Mouse (Mus musculus): Measurements from ENCODE around the gene A130010J15Rik. TPM values are rescaled to one million over a fixed set of nuclear protein-coding genes. Genes with fewer than 3 reads are reported as not detected.

Gene A130010J15Rik
- total and polyA plus RNA-seq, 3 experiments = 9.1 to 22.4 (median 18.6) TPM

- peak; percentile 68 for DNase-seq (ENCODE audit: extremely low read depth)
- TF ChIP-seq SIN3A (IDR thresholded peaks at IDR 0.05; ENCODE audit: low read length) (0 out of 2 replicates have a peak, but pooled peaks have one; percentile 20), ELF1 (IDR thresholded peaks at IDR 0.05; ENCODE audit: low read depth, low read length) (no peak), MYC (IDR thresholded peaks at IDR 0.05; ENCODE audit: low read depth, low read length) (no peak), MAX (IDR thresholded peaks at IDR 0.05; ENCODE audit: low read length) (no peak), JUND (conservative IDR thresholded peaks at IDR 0.05; ENCODE audit: low read depth, low read length) (no peak), MAZ (IDR thresholded peaks at IDR 0.05; ENCODE audit: low read depth, low read length) (0 out of 2 replicates have a peak, but pooled peaks have one; percentile 18), NELFE (IDR thresholded peaks at IDR 0.05; ENCODE audit: low read depth, low read length) (no peak), MAFK (IDR thresholded peaks at IDR 0.05; ENCODE audit: insufficient replicate concordance, low read length) (no peak), KAT2A (IDR thresholded peaks at IDR 0.05; ENCODE audit: insufficient replicate concordance, low read length) (no peak), CHD1 (IDR thresholded peaks at IDR 0.05; ENCODE audit: low read depth, low read length) (no peak), NRF1 (IDR thresholded peaks at IDR 0.05; ENCODE audit: low read depth, low read length) (no peak), PAX5 (IDR thresholded peaks at IDR 0.05; ENCODE audit: low read length) (no peak), CTCF (conservative IDR thresholded peaks at IDR 0.05 in 1 of 2, IDR thresholded peaks at IDR 0.05 in 1 of 2; ENCODE audit: low read depth in 2 of 2, low read length in 2 of 2) (no peak), EP300 (IDR thresholded peaks at IDR 0.05; ENCODE audit: low read length) (0 out of 2 replicates have a peak, but pooled peaks have one; percentile 12), RCOR1 (conservative IDR thresholded peaks at IDR 0.05; ENCODE audit: low read depth, low read length) (no peak), JUN (IDR thresholded peaks at IDR 0.05; ENCODE audit: insufficient read depth, low read depth, low read length) (no peak), ZC3H11A (IDR thresholded peaks at IDR 0.05; ENCODE audit: low read depth, low read length) (no peak), MXI1 (IDR thresholded peaks at IDR 0.05; ENCODE audit: low read depth, low read length) (peak; percentile 34; the same call in 1 of the 2 replicates), ETS1 (conservative IDR thresholded peaks at IDR 0.05; ENCODE audit: low read depth, low read length) (no peak)
- dilution Hi-C loops (cut with MboI; ENCODE audit: extremely low pct_ligation_motif_present, extremely low pct_unique_long_range_greater_than_20kb, low sequenced_read_pairs) (no loop called here), in situ Hi-C loops (cut with MboI; ENCODE audit: low pct_ligation_motif_present, low pct_unique_long_range_greater_than_20kb, low sequenced_read_pairs) (no loop called here)
- Histone ChIP-seq H3K4me2 (ENCODE audit: insufficient read depth, low read depth, poor library complexity, severe bottlenecking) (0 out of 2 replicates have a peak overlapping the region, but pooled peaks have one; percentile 7), H3K79me2 (replicated peaks; ENCODE audit: control insufficient read depth, extremely low read depth, insufficient read depth, poor library complexity, severe bottlenecking) (peaks cover 4% of the 10 kb centered on the region; the same call in 1 of the 2 replicates), H3K27ac (ENCODE audit: insufficient read depth, low read depth) (no peak overlapping the region), H3K9ac (ENCODE audit: insufficient read depth, low read depth) (no peak overlapping the region), H3K27me3 (replicated peaks) (no peaks in the 10 kb centered on the region), H3K4me1 (ENCODE audit: control insufficient read depth in 1 of 2, insufficient read depth in 2 of 2) (peaks cover 10 to 78% of the 10 kb centered on the region in 2 experiments), H3K36me3 (replicated peaks in 1 of 2; ENCODE audit: control insufficient read depth in 1 of 2, insufficient read depth in 1 of 2, low read length in 1 of 2) (peaks cover 83 to 94% of the 10 kb centered on the region in 2 experiments), H3K4me3 (replicated peaks in 1 of 3; ENCODE audit: low read depth in 2 of 3, low read length in 2 of 3, poor library complexity in 1 of 3) (no peak overlapping the region), H3K9me3 (replicated peaks; ENCODE audit: low read length) (no peaks in the 10 kb centered on the region)
Observed at GRCm38 (mm10) chr1:193189151-193189621, 21.3 kb downstream of the A130010J15Rik start.

DNA sequence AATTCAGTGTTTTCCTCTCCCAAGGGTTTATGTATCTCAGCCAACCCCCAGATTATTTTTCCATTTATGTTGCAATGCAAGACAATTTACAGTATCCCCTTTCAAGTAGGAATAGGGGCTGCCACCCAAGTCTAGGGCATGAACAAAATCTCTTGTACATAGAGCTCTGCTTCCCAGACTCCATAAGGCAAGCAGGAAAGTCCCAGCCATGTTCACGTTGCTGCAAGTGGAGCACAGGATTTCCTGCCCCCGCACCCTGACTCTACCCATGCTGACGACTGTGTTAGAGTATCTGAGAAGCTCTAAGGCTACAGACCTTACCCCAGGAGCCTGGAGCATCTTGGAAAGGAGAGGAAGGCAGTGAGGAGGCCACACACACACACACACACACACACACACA is 21.9 kb downstream of the A130010J15Rik start:
- H3K4me1 ChIP-seq (ENCODE audit: control insufficient read depth in 1 of 2, insufficient read depth in 2 of 2) = peaks cover 8 to 78% of the 10 kb centered on the region in 2 experiments
- H3K9ac ChIP-seq (ENCODE audit: insufficient read depth, low read depth) = no peak overlapping the region
- H3K4me3 ChIP-seq (replicated peaks in 1 of 3; ENCODE audit: low read depth in 2 of 3, low read length in 2 of 3, poor library complexity in 1 of 3) = no peak overlapping the region
- peaks cover 83 to 94% of the 10 kb centered on the region in 2 experiments for H3K36me3 ChIP-seq (replicated peaks in 1 of 2; ENCODE audit: control insufficient read depth in 1 of 2, insufficient read depth in 1 of 2, low read length in 1 of 2)
- H3K4me2 ChIP-seq (ENCODE audit: insufficient read depth, low read depth, poor library complexity, severe bottlenecking) = no peak overlapping the region
- H3K27ac ChIP-seq (ENCODE audit: insufficient read depth, low read depth) = no peak overlapping the region
- dilution Hi-C loops (cut with MboI; ENCODE audit: extremely low pct_ligation_motif_present, extremely low pct_unique_long_range_greater_than_20kb, low sequenced_read_pairs) = no loop called here
- DNase-seq (ENCODE audit: extremely low read depth) = no peak
- no peaks in the 10 kb centered on the region for H3K9me3 ChIP-seq (replicated peaks; ENCODE audit: low read length)
- peaks cover 4% of the 10 kb centered on the region; the same call in 1 of the 2 replicates for H3K79me2 ChIP-seq (replicated peaks; ENCODE audit: control insufficient read depth, extremely low read depth, insufficient read depth, poor library complexity, severe bottlenecking)
- no peaks in the 10 kb centered on the region for H3K27me3 ChIP-seq (replicated peaks)
- TF ChIP-seq RCOR1 (conservative IDR thresholded peaks at IDR 0.05; ENCODE audit: low read depth, low read length) (no peak), POLR2A (IDR thresholded peaks at IDR 0.05; ENCODE audit: low read depth, low read length) (no peak), SIN3A (IDR thresholded peaks at IDR 0.05; ENCODE audit: low read length) (no peak), MAX (IDR thresholded peaks at IDR 0.05; ENCODE audit: low read length) (no peak), ETS1 (conservative IDR thresholded peaks at IDR 0.05; ENCODE audit: low read depth, low read length) (no peak), TBP (conservative IDR thresholded peaks at IDR 0.05; ENCODE audit: low read depth, low read length) (no peak), E2F4 (IDR thresholded peaks at IDR 0.05; ENCODE audit: insufficient replicate concordance, low read depth, low read length) (no peak)
- in situ Hi-C loops (cut with MboI; ENCODE audit: low pct_ligation_motif_present, low pct_unique_long_range_greater_than_20kb, low sequenced_read_pairs) = no loop called here

Measured in CH12.LX (cell line).